Mouse (Mus musculus) neural tube, embryonic 11.5 days (tissue): ENCODE measurements around the gene Rpl34. TPM values are rescaled to one million over a fixed set of nuclear protein-coding genes. Genes with fewer than 3 reads are reported as not detected.
A peak's percentile ranks its signal among the peaks of the same experiment; 100 is the strongest.

Experiments used
- ATAC-seq: fragments of 200-750 bp; cut with Nextera tagmentation; 2 replicates; pipeline ENCODE4 v1.8.0; 2017; ENCODE audit warnings: moderate number of reproducible peaks, mild to moderate bottlenecking, moderate TSS enrichment, moderate library complexity; ENCODE audit not compliant: insufficient read depth, low FRiP score, low TSS enrichment
- DNase-seq: peaks from one replicate; pipeline ENCODE4 v3.0.0-alpha.2; 2015; ENCODE audit warnings: low spot score
- H3K27ac ChIP-seq: fragments of 300-500 bp; sonication (generic); 2 replicates; pipeline ENCODE4 v1.5.1; 2014; ENCODE audit warnings: low read depth, mild to moderate bottlenecking, low read length
- H3K27me3 ChIP-seq: fragments of 300-500 bp; sonication (generic); 2 replicates; pipeline ENCODE4 v1.6.1; 2014; ENCODE audit warnings: mild to moderate bottlenecking, low read length, mixed read lengths; ENCODE audit not compliant: control insufficient read depth, insufficient read depth
- H3K36me3 ChIP-seq: fragments of 300-500 bp; sonication (generic); 2 replicates; pipeline ENCODE4 v1.6.1; 2014; ENCODE audit warnings: mild to moderate bottlenecking, low read length, moderate library complexity, mixed read lengths; ENCODE audit not compliant: control insufficient read depth, insufficient read depth
- H3K4me1 ChIP-seq: fragments of 300-500 bp; sonication (generic); 2 replicates; pipeline ENCODE4 v1.6.1; 2014; ENCODE audit warnings: low read length, mixed read lengths; ENCODE audit not compliant: control insufficient read depth, insufficient read depth
- H3K4me2 ChIP-seq: fragments of 300-500 bp; sonication (generic); 2 replicates; pipeline ENCODE4 v1.6.1; 2014; ENCODE audit warnings: low read depth, mild to moderate bottlenecking, moderate library complexity
- H3K4me3 ChIP-seq: fragments of 300-500 bp; sonication (generic); 2 replicates; pipeline ENCODE4 v1.5.1; 2014; ENCODE audit warnings: low read depth, low read length
- H3K9ac ChIP-seq: fragments of 300-500 bp; sonication (generic); 2 replicates; pipeline ENCODE4 v1.6.1; 2014; ENCODE audit warnings: mild to moderate bottlenecking, low read length
- H3K9me3 ChIP-seq: fragments of 300-500 bp; sonication (generic); 2 replicates; pipeline ENCODE4 v1.6.1; 2016; ENCODE audit warnings: low read length; ENCODE audit not compliant: control insufficient read depth
- WGBS: fragments of 180-500 bp; shearing (Covaris S2); extraction: QIAGEN DNeasy Blood & Tissue Kit; methylation state at CpG from one replicate; pipeline ENCODE4 v1.1.7; 2014; 5-methylcytosine and 5-hydroxymethylcytosine counted together
- polyA plus RNA-seq: library from polyadenylated mRNA; unstranded; fragments of >200 nt; fragmentation: Nextera tagmentation; extraction: Ambion mirVana; gene quantifications from 2 replicates; pipeline ENCODE4 v1.2.1, GENCODE M21; 2014

Gene Rpl34
- polyA plus RNA-seq, 1 experiment from 2014 or later: 705 TPM

- DNase-seq (no peak), ATAC-seq (peak; percentile 23; the same call in 1 of the 2 replicates)
- no peak overlapping the region for H3K27ac ChIP-seq
Observed at GRCm38 (mm10) chr3:130737652-130738361, 7.6 kb upstream of the Rpl34 start.

GRCm38 (mm10) chr3:130736758-130737157, 6.6 kb upstream of the Rpl34 start:
- DNase-seq (no peak), ATAC-seq (no peak)
- Histone ChIP-seq H3K4me2 (no peak overlapping the region), H3K9ac (no peak overlapping the region), H3K4me3 (no peak overlapping the region), H3K4me1 (no peaks in the 10 kb centered on the region), H3K9me3 (no peaks in the 10 kb centered on the region), H3K27ac (no peak overlapping the region), H3K27me3 (no peaks in the 10 kb centered on the region), H3K36me3 (no peaks in the 10 kb centered on the region)
- 52% methylated on average over 4 of the region's 4 CpGs for WGBS

More at GRCm38 (mm10) chr3:130737652-130738361, 7.6 kb upstream of the Rpl34 start:
- Histone ChIP-seq H3K4me3 (no peak overlapping the region), H3K4me1 (no peaks in the 10 kb centered on the region), H3K4me2 (no peak overlapping the region), H3K27me3 (no peaks in the 10 kb centered on the region), H3K9me3 (no peaks in the 10 kb centered on the region), H3K36me3 (no peaks in the 10 kb centered on the region), H3K9ac (no peak overlapping the region)
- WGBS: 28% methylated on average over 21 of the region's 21 CpGs

GRCm38 (mm10) chr3:130729472-130730188, 568 bp downstream of the Rpl34 start:
- WGBS: under 1% methylated on average over 57 of the region's 58 CpGs
- peak overlapping the region; percentile 78 for H3K27ac ChIP-seq
- peak overlapping the region; percentile 97 for H3K9ac ChIP-seq
- peak overlapping the region; percentile 74 for H3K4me2 ChIP-seq
- peak; percentile 42; the same call in 1 of the 2 replicates for ATAC-seq
- H3K27me3 ChIP-seq: no peaks in the 10 kb centered on the region
- peak overlapping the region; percentile 99 for H3K4me3 ChIP-seq
- DNase-seq: peak; percentile 54
- no peaks in the 10 kb centered on the region for H3K9me3 ChIP-seq
- H3K4me1 ChIP-seq: peaks cover 5% of the 10 kb centered on the region; the same call in 1 of the 2 replicates
- H3K36me3 ChIP-seq: peaks cover 8% of the 10 kb centered on the region

GRCm38 (mm10) chr3:130727676-130728075, 2.5 kb downstream of the Rpl34 start:
- Histone ChIP-seq H3K4me1 (peaks cover 5% of the 10 kb centered on the region; the same call in 1 of the 2 replicates), H3K27ac (no peak overlapping the region), H3K4me2 (no peak overlapping the region), H3K27me3 (no peaks in the 10 kb centered on the region), H3K9me3 (no peaks in the 10 kb centered on the region), H3K9ac (no peak overlapping the region), H3K36me3 (peaks cover 8% of the 10 kb centered on the region), H3K4me3 (no peak overlapping the region)
- WGBS: 87% methylated on average over 4 of the region's 4 CpGs
- ATAC-seq (no peak), DNase-seq (no peak)

GRCm38 (mm10) chr3:130727036-130727435, 3.2 kb downstream of the Rpl34 start:
- 85% methylated on average over 1 of the region's 1 CpGs for WGBS
- DNase-seq (no peak), ATAC-seq (no peak)

GRCm38 (mm10) chr3:130725718-130726117, 4.5 kb downstream of the Rpl34 start:
- Histone ChIP-seq H3K9ac (no peak overlapping the region), H3K27ac (no peak overlapping the region), H3K4me1 (peaks cover 5% of the 10 kb centered on the region; the same call in 1 of the 2 replicates), H3K9me3 (no peaks in the 10 kb centered on the region), H3K36me3 (peaks cover 8% of the 10 kb centered on the region), H3K27me3 (no peaks in the 10 kb centered on the region), H3K4me3 (no peak overlapping the region), H3K4me2 (no peak overlapping the region)
- no peak for ATAC-seq
- no peak for DNase-seq
- WGBS: 71% methylated on average over 2 of the region's 2 CpGs

More at GRCm38 (mm10) chr3:130727036-130727435, 3.2 kb downstream of the Rpl34 start:
- H3K4me3 ChIP-seq: no peak overlapping the region
- H3K4me2 ChIP-seq: no peak overlapping the region
- no peaks in the 10 kb centered on the region for H3K27me3 ChIP-seq
- no peak overlapping the region for H3K27ac ChIP-seq
- peaks cover 8% of the 10 kb centered on the region for H3K36me3 ChIP-seq
- H3K9ac ChIP-seq: no peak overlapping the region
- peaks cover 5% of the 10 kb centered on the region; the same call in 1 of the 2 replicates for H3K4me1 ChIP-seq
- no peaks in the 10 kb centered on the region for H3K9me3 ChIP-seq

GRCm38 (mm10) chr3:130722733-130723478, 7.3 kb downstream of the Rpl34 start:
- Histone ChIP-seq H3K27ac (no peak overlapping the region), H3K4me3 (no peak overlapping the region), H3K4me1 (no peaks in the 10 kb centered on the region), H3K36me3 (peaks cover 5% of the 10 kb centered on the region; the same call in 1 of the 2 replicates), H3K9ac (no peak overlapping the region), H3K9me3 (no peaks in the 10 kb centered on the region), H3K4me2 (no peak overlapping the region), H3K27me3 (no peaks in the 10 kb centered on the region)
- DNase-seq (no peak), ATAC-seq (no peak)
- WGBS: 78% methylated on average over 11 of the region's 11 CpGs

GRCm38 (mm10) chr3:130720225-130720624, 10.0 kb downstream of the Rpl34 start:
- no peak for ATAC-seq
- Histone ChIP-seq H3K27me3 (no peaks in the 10 kb centered on the region), H3K27ac (no peak overlapping the region), H3K9me3 (no peaks in the 10 kb centered on the region), H3K4me1 (no peaks in the 10 kb centered on the region), H3K4me3 (no peak overlapping the region), H3K9ac (no peak overlapping the region), H3K36me3 (no peaks in the 10 kb centered on the region), H3K4me2 (no peak overlapping the region)
- 86% methylated on average over 4 of the region's 4 CpGs for WGBS
- no peak for DNase-seq
